Mouse (Mus musculus) large intestine, adult 2 months (tissue): ENCODE measurements at regions not wholly inside any gene's neighbourhood (a gene's known extent, or its start where the extent isn't known, plus 50 kb on each side); places are given as distances from the start of the nearest gene placed in this dataset.

Experiments used
- DNase-seq: peaks from one replicate; pipeline ENCODE4 v3.0.0-alpha.2; 2012; ENCODE audit warnings: low read depth, low spot score
- WGBS: fragments of 180-500 bp; shearing (Covaris S2); methylation state at CpG from one replicate; pipeline ENCODE4 v1.1.7; 2018; 5-methylcytosine and 5-hydroxymethylcytosine counted together

DNA sequence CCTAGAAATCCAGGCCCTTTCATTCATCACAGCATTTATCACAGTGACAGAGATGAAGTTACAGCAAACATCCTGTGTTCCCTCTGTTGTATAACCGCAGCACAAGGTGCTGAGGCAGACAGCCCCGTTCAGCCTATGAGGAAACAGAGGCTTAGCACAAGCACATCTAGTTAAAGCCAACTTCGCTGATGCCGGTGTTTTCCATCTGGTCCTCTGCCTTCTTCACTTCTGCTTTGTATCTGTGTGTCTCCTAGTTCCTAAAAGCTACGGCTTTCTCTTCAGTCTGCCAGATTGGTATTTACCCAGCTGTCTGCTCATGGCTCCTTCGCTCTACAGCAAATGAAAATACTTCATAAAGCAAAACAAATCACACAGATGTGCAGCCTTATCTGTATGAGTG is 256.5 kb upstream of the Clint1 start:
- no peak for DNase-seq
- 48% methylated on average over 6 of the region's 6 CpGs for WGBS

DNA sequence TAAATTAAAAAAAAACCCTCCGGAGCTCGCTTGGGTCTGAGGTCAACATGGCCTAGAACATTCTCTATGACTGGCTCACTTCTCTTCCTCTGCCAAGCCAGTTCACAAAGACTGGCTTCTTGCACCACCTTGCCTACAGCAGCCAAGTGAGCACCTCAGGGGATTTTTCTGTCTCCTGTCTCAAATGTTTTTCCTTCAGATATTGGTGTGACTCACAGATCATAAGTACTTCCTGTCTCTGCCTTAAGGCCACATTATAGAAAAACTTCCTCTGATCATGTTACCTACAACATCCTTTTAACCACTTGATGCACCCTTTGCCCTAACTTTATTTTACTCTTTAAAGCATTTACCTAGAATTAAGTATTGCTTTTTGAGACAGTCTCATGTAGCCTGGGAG is 230.0 kb upstream of the Clint1 start:
- 90% methylated on average over 2 of the region's 2 CpGs for WGBS
- no peak for DNase-seq

DNA sequence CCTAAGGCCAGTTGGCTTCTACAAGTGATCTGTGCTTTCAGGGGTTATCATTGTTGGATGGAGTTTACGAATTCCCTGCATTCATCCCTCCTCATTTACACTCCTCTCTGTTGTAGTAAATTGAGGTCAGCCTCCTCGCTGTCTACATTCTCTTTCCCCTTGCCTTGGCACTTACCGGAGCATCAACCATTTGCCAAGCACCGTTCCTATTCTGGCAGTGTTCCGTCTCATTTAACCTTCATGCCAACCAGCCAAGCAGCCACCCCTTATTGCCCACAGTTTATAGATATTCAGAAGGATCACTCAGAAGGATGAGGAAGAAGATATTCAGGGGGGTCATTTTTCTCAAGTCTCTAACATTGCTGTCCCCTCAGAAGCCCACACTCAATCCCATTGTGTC is 229.2 kb upstream of the Clint1 start:
- no peak for DNase-seq

DNA sequence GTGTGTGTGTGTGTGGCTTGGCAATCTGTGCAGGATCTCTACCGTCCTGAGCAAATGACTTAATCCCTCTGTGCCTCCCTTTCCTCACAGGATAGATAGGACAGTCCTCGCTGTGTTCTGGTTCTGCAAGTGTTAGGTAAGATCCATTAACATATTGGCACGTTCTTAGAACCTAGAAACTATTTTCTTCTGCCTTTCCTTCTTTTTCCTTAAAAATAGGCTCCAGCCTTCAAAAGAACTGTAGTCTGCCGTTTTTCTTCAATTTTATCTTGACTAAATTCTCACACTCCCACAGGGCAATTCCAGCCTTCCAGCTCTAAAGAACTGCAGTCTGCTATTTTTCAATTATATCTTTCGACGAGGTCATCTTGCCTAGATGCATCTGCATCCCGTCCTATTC is 227.6 kb upstream of the Clint1 start:
- 66% methylated on average over 7 of the region's 7 CpGs for WGBS
- no peak for DNase-seq

More for the DNA sequence above, 229.2 kb upstream of the Clint1 start:
- WGBS, result 86% methylated on average over 5 of the region's 5 CpGs

DNA sequence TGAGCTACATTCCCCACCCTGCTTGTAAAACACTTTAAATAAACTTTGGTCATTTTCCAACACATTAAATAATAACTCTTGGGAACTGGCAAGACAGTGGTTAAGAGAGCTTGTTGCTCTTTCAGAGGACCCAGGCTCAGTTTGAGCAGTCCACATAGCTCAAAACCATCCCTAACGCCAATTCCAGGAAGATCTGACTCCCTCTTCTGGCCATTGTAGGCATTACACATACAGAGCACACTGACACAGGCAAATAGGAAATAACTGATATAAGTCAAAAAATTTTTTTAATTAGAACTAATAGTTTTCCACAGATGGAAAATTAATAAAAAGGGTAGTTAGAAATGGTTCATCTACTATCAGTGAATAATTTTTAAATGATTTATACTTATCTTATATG is 222.6 kb upstream of the Clint1 start:
- no peak for DNase-seq
- 15% methylated on average over 1 of the region's 1 CpGs for WGBS

DNA sequence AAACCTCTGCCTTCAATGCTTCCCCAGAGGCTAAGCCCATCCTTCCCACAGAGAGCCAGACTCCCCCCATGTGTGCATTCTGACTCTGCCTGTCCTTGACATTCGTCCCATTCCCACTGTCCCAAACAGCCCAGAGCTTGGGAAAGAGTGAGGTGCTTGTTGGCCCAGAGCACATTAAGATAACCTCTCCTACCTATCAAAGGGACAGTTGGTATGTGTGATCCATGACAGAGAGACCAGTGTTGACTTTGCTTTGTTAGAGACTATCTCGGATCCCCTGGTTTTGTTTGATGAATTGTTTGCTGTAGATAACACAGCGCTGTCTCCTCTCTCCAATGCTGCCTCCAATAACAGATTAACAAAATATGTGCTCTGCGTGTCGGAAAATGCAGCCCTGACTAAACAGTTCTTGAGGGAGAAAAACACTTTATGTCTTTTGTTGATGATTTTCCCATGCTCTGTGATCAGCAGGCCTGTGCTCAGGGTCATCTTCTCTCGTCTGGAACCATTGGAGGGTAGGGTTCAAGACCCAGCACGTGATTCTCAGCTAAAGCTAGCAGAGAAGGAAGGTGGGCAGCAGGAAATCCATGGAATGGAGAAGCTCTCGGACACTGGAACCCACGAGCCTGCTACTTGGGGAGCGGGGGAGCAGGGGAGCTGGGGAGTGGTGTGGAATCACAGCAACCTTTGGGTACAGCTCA is 217.2 kb upstream of the Clint1 start:
- WGBS, result 41% methylated on average over 10 of the region's 10 CpGs
- no peak for DNase-seq

DNA sequence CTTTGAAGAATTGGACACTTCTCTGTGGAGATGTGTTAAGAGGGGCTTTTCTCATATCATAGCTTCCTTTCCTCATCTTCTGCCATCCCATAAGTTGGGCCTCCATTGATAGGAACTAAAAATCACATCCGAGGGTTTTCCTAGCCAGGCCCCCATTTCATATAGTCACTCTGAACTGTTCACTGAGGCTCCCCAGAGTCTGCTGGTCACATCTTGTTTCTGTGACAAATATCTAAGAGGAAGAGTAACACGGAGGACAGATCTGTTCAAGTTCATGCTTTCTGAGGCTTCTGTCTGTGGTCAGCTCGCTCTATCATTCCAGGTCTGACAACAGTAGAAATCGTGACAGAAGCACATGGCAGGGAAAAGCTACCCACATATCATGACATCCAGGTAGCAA is 216.0 kb upstream of the Clint1 start:
- no peak for DNase-seq
- 83% methylated on average over 4 of the region's 4 CpGs for WGBS

DNA sequence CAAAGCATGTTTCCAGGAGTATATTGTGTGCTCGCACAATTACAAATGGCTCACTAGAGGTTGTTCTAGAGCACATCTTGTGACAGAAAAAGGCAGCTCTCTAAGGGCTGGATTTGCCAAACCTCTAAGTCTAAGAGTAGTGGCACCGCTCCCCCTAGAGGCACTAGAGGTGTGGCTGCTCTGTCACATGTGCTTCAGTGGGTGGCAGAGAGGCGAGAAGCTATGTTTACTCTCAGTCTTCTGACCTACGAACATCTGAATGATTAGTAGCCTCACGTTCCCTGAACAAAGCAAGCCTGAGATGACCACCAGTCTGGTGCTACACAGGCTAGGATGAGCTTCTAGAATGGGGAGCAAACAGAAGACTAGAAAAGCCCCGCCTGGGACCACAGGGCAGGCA is 212.6 kb upstream of the Clint1 start:
- WGBS, result 62% methylated on average over 6 of the region's 6 CpGs
- DNase-seq, result no peak

DNA sequence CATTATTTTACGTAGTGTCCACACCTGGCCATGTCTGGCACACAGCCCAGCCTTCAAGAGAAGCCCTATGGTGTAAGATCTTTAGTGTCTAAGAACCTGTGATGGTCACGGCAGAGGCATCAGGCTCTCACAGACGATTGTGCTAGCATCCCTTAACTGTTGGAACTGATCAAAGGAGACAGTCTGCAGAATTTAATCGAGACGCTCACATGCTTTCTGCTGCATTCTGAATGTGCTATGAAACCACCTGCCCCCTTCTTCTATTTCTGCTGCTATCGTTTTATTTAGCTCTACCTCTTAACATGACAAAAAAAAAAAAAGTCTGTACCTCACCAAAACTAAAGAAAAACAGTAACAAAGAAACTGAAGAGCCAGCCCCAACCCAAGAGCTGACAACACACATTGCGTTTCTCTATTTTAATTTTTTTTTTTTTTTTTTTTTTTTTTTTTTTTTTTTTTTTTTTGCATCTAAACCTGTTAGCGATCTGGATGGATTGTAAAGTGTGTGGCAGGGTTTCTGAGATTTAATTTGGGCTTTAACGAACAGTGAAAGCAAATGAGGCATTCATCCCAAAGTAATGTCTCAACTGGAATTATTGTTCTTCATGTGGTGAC is 209.6 kb upstream of the Clint1 start:
- DNase-seq, result no peak
- WGBS, result 77% methylated on average over 9 of the region's 9 CpGs

DNA sequence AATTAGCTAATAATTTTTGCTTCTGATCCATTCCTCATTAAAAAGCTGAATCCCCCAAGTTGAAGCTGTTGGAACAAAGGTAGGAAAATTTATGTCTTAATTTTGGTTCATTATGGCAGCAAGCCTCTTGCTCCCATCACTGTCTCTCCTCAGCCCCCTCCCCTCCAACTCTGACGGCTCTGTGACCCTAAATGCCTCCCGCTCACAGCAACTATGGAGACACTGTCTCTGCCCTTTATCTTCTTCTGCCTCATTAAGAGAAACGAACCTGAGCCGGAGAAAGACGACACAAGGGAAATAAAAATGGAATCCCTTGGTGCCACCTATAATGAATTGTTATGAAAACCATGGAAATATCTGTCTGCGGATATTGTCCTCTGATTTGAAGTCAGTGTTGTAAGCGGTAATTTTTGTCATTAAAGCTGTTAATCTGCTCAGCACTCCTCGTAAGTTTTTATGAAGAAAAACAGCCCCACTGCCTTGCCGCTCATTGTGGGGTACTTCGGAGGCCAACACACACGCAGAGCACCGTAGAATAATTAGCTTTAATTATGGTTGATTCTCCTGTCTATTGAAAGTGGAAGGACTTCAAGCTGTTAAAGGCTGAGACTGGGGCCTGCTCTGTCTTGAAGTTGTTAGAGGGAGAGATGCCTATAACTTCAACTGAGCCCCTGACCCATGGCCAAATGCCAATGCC is 208.1 kb upstream of the Clint1 start:
- 76% methylated on average over 12 of the region's 12 CpGs for WGBS

DNA sequence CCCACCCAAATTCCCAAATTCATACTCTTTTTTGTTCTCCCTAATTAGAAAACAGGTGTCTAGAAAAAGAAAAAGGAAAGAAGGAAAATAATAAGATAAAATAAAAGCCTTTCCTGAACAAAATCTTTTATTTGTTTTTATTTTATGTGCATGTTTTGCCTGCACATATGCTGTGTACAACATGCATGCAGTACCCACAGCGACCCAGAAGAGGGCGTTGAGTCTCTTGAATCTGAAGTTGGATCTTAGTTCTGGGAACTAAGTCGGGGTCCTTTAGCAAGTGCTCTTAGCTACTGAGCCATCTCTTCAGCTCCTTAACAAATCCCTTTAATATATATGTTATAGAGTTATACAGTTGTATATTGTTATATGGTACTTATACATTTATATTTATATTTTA is 206.0 kb upstream of the Clint1 start:
- DNase-seq, result no peak
- 71% methylated on average over 3 of the region's 3 CpGs for WGBS

More for the DNA sequence above, 208.1 kb upstream of the Clint1 start:
- no peak for DNase-seq

DNA sequence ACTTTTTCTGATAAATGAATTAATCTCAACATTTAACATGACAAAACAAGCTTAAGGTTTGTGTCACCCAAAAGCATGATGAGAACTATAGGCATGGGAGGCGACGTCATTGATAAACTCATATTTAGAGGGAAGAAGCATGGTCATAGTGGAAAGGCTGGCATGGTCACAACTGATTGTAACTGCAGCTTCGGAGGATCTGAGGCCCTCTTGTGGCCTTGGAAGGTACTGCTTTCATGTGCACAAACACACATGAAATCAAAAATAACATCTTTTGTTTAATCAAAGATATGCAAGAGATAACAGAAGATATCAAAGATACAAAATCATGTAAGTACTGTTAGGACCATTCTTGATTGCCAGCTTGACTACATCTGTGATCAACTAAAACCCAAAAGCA is 204.0 kb upstream of the Clint1 start:
- DNase-seq, result no peak
- 74% methylated on average over 3 of the region's 3 CpGs for WGBS

DNA sequence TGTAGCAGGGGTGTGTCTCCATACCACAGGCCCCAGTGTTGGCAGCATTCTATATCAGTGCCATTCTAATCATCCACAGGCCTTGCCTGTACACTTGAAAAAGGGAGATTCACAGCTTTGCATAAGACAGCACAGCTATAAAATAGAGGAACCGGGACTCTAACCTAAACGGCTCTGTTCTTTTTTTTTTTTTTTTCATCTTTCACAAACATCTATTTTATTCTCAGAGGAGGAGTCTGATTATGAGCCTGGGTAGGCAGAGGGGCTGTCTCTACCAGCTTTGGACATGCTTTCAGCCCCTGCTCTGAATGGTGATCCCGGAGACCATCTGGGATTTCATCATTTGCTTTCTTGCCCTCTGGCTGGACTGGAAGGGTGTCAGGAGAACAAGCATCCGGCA is 195.6 kb upstream of the Clint1 start:
- WGBS, result 73% methylated on average over 4 of the region's 4 CpGs
- DNase-seq, result no peak

DNA sequence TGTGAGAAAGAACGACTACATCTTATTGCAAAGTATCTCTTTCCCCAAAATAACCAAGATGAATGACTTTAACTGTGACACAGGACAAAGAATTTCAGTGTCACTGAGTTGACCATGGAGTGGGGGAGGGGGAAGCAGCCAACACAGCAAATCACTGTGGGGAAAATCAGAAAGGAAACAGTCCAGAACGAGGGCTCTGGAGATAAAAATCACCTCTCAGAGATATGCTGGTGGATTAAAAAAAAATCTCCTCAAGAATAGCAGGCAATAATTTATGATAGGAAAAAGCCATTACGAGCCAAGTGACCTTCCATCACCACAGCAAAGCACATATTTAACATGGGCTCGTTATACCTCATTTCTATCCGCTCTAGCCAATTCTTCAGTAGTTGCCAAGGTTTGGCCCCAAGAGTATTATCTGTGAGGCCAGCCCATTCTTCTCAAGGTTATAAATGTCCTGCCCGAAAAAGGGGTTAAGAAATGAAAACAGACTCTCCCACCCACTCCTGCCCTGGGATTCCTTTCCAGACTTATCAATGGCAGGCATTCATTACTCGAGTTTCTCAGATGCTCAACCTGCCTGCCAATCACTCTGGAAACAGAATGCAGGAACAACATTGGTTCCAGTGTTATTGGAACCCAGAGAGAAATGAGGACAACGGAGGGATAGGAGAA is 181.6 kb upstream of the Clint1 start:
- WGBS, result 36% methylated on average over 8 of the region's 8 CpGs
- DNase-seq, result no peak

DNA sequence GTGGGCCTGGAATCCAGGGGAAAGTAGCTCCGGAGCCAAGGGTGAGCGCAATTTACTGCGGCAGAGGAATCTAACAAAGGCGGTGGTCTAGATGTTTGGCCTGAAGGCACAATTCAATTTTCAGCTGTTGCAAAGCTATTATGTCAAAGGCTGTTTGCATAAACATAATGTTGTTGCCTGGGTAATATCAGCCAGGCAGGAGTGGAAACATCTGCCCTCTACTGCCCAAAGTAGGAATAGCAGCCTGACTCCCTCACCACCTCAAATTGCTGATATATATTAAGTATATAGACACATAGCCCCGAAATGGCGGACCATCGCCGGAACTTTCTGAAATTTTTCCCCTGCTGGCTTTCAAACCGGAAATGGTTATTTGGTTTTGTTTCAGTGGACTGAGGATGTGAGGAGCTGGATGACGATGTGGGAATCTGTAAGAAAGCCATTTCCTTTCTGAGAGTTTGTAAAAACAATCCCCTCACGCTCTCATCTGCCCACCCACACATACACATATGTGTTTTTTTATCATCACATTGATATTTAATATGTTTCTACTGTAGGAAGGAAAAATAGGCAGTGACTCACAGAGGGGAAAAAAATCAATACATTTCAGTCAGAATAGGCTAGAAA is 173.1 kb upstream of the Clint1 start:
- 61% methylated on average over 11 of the region's 11 CpGs for WGBS
- peak; percentile 18 for DNase-seq

DNA sequence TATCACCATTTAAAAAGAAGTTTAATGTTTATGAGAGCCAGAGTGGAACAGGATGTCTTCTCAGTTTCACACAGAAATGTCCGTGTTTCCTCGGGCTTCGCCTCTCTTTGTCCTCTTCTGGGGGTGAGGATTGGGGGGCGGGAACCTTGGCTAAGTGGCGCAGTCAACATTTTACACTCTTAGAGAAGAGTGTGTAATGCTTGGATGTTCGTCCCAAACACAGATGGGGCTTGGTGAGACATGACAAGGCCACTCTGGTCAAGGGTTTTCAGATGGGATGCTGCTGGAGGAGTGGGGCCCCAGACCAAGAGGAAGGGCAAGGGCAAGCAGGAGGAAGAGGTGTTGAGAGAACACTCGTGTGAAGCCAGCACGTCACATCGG is 172.6 kb upstream of the Clint1 start:
- 66% methylated on average over 9 of the region's 9 CpGs for WGBS

DNA sequence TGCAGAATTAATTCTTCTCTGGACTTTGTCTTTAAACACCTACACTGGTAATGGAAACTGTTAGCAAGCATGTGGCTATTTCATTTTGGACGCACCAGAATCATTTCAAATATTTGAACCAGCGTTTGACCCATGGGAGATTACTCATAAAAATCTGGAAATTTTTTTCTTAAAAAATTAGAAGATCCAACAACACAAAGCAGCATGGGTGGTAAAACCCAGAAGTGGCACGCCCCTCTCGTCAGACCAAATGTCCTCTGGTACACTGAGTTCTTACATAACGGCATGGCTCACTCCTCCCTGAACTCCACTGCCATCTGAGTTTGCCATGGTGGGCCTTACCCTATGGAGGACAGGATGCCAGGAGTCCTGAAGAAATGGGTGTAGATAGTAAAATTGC is 166.3 kb upstream of the Clint1 start:
- WGBS, result 74% methylated on average over 5 of the region's 5 CpGs
- no peak for DNase-seq

More for the DNA sequence above, 172.6 kb upstream of the Clint1 start:
- DNase-seq, result no peak

DNA sequence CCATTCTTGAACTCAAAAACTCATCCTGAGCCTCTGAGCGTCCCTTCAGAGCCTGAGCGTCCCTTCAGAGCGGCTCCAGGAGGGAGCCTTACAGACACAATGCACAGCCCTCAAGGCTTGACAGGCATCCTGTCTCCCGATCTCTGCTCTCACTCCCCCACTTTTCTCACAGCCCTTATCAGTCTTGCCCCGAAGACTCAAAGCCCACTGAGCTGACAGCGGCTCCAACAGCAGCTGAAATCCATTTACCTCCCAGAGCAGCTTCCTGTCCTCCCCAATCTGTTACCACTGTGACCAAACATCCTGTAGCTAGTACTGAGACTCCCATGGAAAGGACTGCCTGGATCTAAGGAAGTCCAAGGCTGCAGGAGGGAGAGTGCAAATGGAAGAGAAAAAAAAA is 158.6 kb upstream of the Clint1 start:
- DNase-seq, result no peak
- WGBS, result 47% methylated on average over 6 of the region's 6 CpGs

DNA sequence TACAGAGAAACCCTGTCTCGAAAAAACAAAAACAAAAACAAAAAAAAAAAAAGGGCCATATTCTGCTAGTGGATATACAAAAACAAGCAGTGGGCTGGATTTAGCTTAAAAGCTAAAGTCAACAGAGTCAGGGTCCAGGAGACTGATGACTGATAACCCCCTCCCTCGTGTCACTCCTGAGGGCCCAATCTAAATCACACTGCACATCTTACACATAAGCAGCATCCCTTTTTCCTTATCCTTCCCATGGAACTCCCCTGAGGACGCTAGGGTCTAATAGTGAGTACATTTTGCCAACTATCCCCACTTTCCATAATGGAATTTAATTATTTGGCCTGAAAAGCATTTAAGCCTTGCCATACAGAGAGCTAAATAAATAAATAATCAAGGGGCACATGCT is 150.3 kb upstream of the Clint1 start:
- 65% methylated on average over 3 of the region's 3 CpGs for WGBS
- DNase-seq, result no peak

DNA sequence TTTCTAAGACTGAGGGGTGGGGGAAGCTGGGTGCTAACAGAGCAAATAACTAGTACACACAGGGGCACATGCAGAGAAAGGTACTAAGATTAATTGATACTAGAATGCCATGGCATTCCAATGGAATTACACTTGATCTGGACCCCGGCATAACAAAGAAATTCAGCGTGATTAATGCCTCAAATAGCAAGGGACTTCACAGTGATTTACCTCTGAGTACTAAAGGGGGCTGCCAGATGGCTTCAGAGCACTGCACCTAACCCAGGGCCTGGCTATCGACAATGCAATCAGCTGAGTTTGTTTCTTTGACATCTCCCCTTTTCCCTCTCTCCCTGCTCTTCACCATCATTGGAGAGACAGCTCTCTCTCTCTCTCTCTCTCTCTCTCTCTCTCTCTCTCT is 148.9 kb upstream of the Clint1 start:
- WGBS, result 63% methylated on average over 3 of the region's 3 CpGs

More for the DNA sequence above, 148.9 kb upstream of the Clint1 start:
- DNase-seq, result no peak
